Comparison of ENCODE assay signal across 24 mouse cellular contexts in the genomic region with DNA sequence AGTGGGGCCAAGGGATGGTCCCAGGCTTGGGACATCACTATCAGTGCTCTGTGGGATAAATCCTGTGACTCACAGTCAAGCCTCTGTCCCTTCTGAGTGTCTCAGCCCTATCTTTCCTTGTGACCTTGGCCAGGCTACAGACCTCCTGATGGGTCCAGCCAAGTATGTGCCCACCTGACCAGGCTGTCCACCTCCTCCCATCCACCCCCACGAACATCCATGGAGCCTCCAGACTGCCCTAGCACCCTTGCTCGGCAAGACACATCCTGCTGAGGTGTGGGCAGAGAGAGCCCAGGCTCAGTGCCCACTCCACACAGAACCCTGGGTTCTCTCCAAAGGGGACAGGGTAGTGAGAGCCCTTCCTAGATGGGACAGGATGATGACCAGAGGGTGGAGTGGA.
DNase-seq lines count a peak whose midpoint lies in the region; ATAC-seq and TF ChIP-seq lines count a peak whose summit lies in the region.
"Had no signal": no experiment of that assay in that cellular context is flagged by ENCODE, and none has a peak within 500 bp of the region (broad histone marks: within the 10 kb centered on the region; RNA-seq: fewer than 3 reads in every experiment).

No protein-coding gene starts in this region.

- peak overlapping the region; percentile 69; the same call in 1 of the 2 replicates for H3K27ac ChIP-seq in embryonic facial prominence, embryonic 15.5 days (replicated peaks)
- no peak overlapping the region for H3K27ac ChIP-seq in embryonic facial prominence, embryonic 10.5 days (replicated peaks)
- peak overlapping the region; percentile 51; the same call in 1 of the 2 replicates for H3K27ac ChIP-seq in hindbrain, embryonic 10.5 days
- H3K27ac ChIP-seq in hindbrain, embryonic 12.5 days, result no peak overlapping the region
- H3K27ac ChIP-seq in cortical plate, adult 2 months (ENCODE audit: insufficient read depth, low read length), result peak overlapping the region; percentile 71
- peak overlapping the region; percentile 4; the same call in 1 of the 2 replicates for H3K27ac ChIP-seq in limb, embryonic 10.5 days
- H3K27ac ChIP-seq: embryonic facial prominence, embryonic 12.5 days; heart, adult 2 months; heart, embryonic 13.5 days; liver, embryonic 12.5 days; stomach, embryonic 15.5 days had no signal

- DNase-seq in embryonic facial prominence, embryonic 10.5 days (ENCODE audit: low spot score), result no peak
- no peak for DNase-seq in hindbrain, embryonic 10.5 days (ENCODE audit: low spot score)
- DNase-seq in limb, embryonic 10.5 days (ENCODE audit: low spot score), result no peak
- DNase-seq in kidney, adult 18-20 months, result no peak
- DNase-seq: adrenal gland, postnatal 25 days; B cell, adult 2 months; cerebellum, postnatal 25 days; gastrocnemius, postnatal 36 days; heart, adult 2 months; kidney, adult 2 months; kidney, postnatal 10 days; liver, postnatal 0 days; lung, postnatal 36 days; thymus, adult 18-20 months; thymus, postnatal 25 days had no signal

- ATAC-seq in embryonic facial prominence, embryonic 15.5 days (ENCODE audit: insufficient number of reproducible peaks, low FRiP score, low TSS enrichment, low read depth), result no peak
- no peak for ATAC-seq in hindbrain, embryonic 12.5 days (ENCODE audit: low FRiP score)
- ATAC-seq: hindbrain, embryonic 16.5 days; liver, embryonic 12.5 days; liver, postnatal 0 days had no signal

- 85% methylated on average over 2 of the region's 2 CpGs for WGBS in embryonic facial prominence, embryonic 15.5 days
- WGBS in embryonic facial prominence, embryonic 10.5 days, result 86% methylated on average over 2 of the region's 2 CpGs
- WGBS in hindbrain, embryonic 10.5 days, result 92% methylated on average over 2 of the region's 2 CpGs
- WGBS in hindbrain, embryonic 12.5 days, result 84% methylated on average over 2 of the region's 2 CpGs
- WGBS in limb, embryonic 10.5 days, result 95% methylated on average over 2 of the region's 2 CpGs

- H3K36me3 ChIP-seq in embryonic facial prominence, embryonic 15.5 days, result no peaks in the 10 kb centered on the region
- H3K36me3 ChIP-seq in embryonic facial prominence, embryonic 10.5 days (replicated peaks), result no peaks in the 10 kb centered on the region; the same call in 1 of the 2 replicates
- H3K36me3 ChIP-seq in hindbrain, embryonic 10.5 days, result peaks cover 5% of the 10 kb centered on the region; the same call in 1 of the 2 replicates
- H3K36me3 ChIP-seq in hindbrain, embryonic 12.5 days, result no peaks in the 10 kb centered on the region
- no peaks in the 10 kb centered on the region for H3K36me3 ChIP-seq in limb, embryonic 10.5 days
- H3K36me3 ChIP-seq: embryonic facial prominence, embryonic 12.5 days; heart, embryonic 13.5 days; liver, embryonic 12.5 days; stomach, embryonic 15.5 days had no signal

- peaks cover 44% of the 10 kb centered on the region for H3K4me1 ChIP-seq in embryonic facial prominence, embryonic 15.5 days
- H3K4me1 ChIP-seq in embryonic facial prominence, embryonic 10.5 days, result peaks cover 52% of the 10 kb centered on the region
- peaks cover 48% of the 10 kb centered on the region for H3K4me1 ChIP-seq in hindbrain, embryonic 10.5 days (replicated peaks)
- peaks cover 35% of the 10 kb centered on the region for H3K4me1 ChIP-seq in hindbrain, embryonic 12.5 days
- peaks cover 16% of the 10 kb centered on the region for H3K4me1 ChIP-seq in cortical plate, adult 2 months (ENCODE audit: control insufficient read depth, insufficient read depth, low read length)
- peaks cover 53% of the 10 kb centered on the region for H3K4me1 ChIP-seq in limb, embryonic 10.5 days
- H3K4me1 ChIP-seq: liver, embryonic 12.5 days had no signal

- no peak for TF ChIP-seq POLR2A in cortical plate, adult 2 months (IDR thresholded peaks at IDR 0.05; ENCODE audit: extremely low read depth, insufficient read depth, low read length)

- no peaks in the 10 kb centered on the region for H3K27me3 ChIP-seq in embryonic facial prominence, embryonic 15.5 days
- no peaks in the 10 kb centered on the region for H3K27me3 ChIP-seq in embryonic facial prominence, embryonic 10.5 days (replicated peaks; ENCODE audit: low read depth, poor library complexity, severe bottlenecking)
- no peaks in the 10 kb centered on the region for H3K27me3 ChIP-seq in hindbrain, embryonic 10.5 days (ENCODE audit: insufficient read depth, poor library complexity, severe bottlenecking)
- H3K27me3 ChIP-seq in hindbrain, embryonic 12.5 days, result no peaks in the 10 kb centered on the region
- peaks cover 87% of the 10 kb centered on the region for H3K27me3 ChIP-seq in limb, embryonic 10.5 days (ENCODE audit: low read depth, poor library complexity, severe bottlenecking)
- H3K27me3 ChIP-seq: embryonic facial prominence, embryonic 12.5 days; heart, embryonic 13.5 days; stomach, embryonic 15.5 days had no signal

- H3K9ac ChIP-seq in embryonic facial prominence, embryonic 15.5 days, result no peak overlapping the region
- no peak overlapping the region for H3K9ac ChIP-seq in hindbrain, embryonic 12.5 days
- H3K9ac ChIP-seq: embryonic facial prominence, embryonic 12.5 days; heart, embryonic 13.5 days; liver, embryonic 12.5 days; liver, postnatal 0 days; stomach, embryonic 15.5 days had no signal

- H3K9me3 ChIP-seq in embryonic facial prominence, embryonic 15.5 days (replicated peaks), result no peaks in the 10 kb centered on the region
- H3K9me3 ChIP-seq in embryonic facial prominence, embryonic 10.5 days, result no peaks in the 10 kb centered on the region
- no peaks in the 10 kb centered on the region for H3K9me3 ChIP-seq in hindbrain, embryonic 10.5 days
- H3K9me3 ChIP-seq in hindbrain, embryonic 12.5 days (replicated peaks), result no peaks in the 10 kb centered on the region
- H3K9me3 ChIP-seq in limb, embryonic 10.5 days (replicated peaks), result no peaks in the 10 kb centered on the region
- H3K9me3 ChIP-seq: embryonic facial prominence, embryonic 12.5 days; heart, embryonic 13.5 days; liver, embryonic 12.5 days; stomach, embryonic 15.5 days had no signal

- H3K4me2 ChIP-seq in embryonic facial prominence, embryonic 15.5 days (replicated peaks), result no peak overlapping the region
- H3K4me2 ChIP-seq in hindbrain, embryonic 12.5 days (replicated peaks), result no peak overlapping the region
- H3K4me2 ChIP-seq: embryonic facial prominence, embryonic 12.5 days; heart, embryonic 13.5 days; liver, embryonic 12.5 days; midbrain, embryonic 11.5 days; stomach, embryonic 15.5 days had no signal

- no peak for TF ChIP-seq CTCF in cortical plate, adult 2 months (IDR thresholded peaks at IDR 0.05; ENCODE audit: extremely low read depth, insufficient read depth, low read length)

- H3K4me3 ChIP-seq in embryonic facial prominence, embryonic 15.5 days (replicated peaks), result no peak overlapping the region
- H3K4me3 ChIP-seq in embryonic facial prominence, embryonic 10.5 days, result no peak overlapping the region
- H3K4me3 ChIP-seq in hindbrain, embryonic 10.5 days, result no peak overlapping the region
- H3K4me3 ChIP-seq in hindbrain, embryonic 12.5 days, result no peak overlapping the region
- no peak overlapping the region for H3K4me3 ChIP-seq in cortical plate, adult 2 months (ENCODE audit: insufficient read depth, low read length)
- H3K4me3 ChIP-seq in limb, embryonic 10.5 days, result no peak overlapping the region
- H3K4me3 ChIP-seq: embryonic facial prominence, embryonic 12.5 days; heart, adult 2 months; heart, embryonic 13.5 days; liver, embryonic 12.5 days; stomach, embryonic 15.5 days had no signal

Comparison
In these comparisons a context has a peak if more than half of its experiments do, and no peak if none do; other contexts are left out.
1. H3K27ac ChIP-seq: peak in embryonic facial prominence, embryonic 15.5 days (single experiment), hindbrain, embryonic 10.5 days (single experiment), cortical plate, adult 2 months (single experiment) and limb, embryonic 10.5 days (single experiment); none in embryonic facial prominence, embryonic 10.5 days (single experiment) and hindbrain, embryonic 12.5 days (single experiment).